Mouse (Mus musculus) granulocyte monocyte progenitor cell, adult 5-6 weeks (primary cell): ENCODE data around the gene Rasa2. TPM values are rescaled to one million over a fixed set of nuclear protein-coding genes. Genes with fewer than 3 reads are reported as not detected.

Experiments used
- ATAC-seq: replicated peaks from 2 replicates; pipeline ENCODE4 v1.8.0; 2016; ENCODE audit warnings: mild to moderate bottlenecking, moderate TSS enrichment, inconsistent platforms; ENCODE audit not compliant: poor library complexity, severe bottlenecking
- total RNA-seq, 2 experiments: library from RNA; stranded (forward) in 1 of 2; stranded (reverse) in 1 of 2; fragments of 200-712, 200-1000 nt in 1 of 2; fragments of >200 nt in 1 of 2; fragmentation: Nextera tagmentation in 1 of 2; gene quantifications; 2 replicates each; pipeline ENCODE4 v1.2.3; 2014 to 2017

Rasa2 gene
- total RNA-seq, 2 experiments from 2014 or later: 18.3 to 21.9 TPM

DNA sequence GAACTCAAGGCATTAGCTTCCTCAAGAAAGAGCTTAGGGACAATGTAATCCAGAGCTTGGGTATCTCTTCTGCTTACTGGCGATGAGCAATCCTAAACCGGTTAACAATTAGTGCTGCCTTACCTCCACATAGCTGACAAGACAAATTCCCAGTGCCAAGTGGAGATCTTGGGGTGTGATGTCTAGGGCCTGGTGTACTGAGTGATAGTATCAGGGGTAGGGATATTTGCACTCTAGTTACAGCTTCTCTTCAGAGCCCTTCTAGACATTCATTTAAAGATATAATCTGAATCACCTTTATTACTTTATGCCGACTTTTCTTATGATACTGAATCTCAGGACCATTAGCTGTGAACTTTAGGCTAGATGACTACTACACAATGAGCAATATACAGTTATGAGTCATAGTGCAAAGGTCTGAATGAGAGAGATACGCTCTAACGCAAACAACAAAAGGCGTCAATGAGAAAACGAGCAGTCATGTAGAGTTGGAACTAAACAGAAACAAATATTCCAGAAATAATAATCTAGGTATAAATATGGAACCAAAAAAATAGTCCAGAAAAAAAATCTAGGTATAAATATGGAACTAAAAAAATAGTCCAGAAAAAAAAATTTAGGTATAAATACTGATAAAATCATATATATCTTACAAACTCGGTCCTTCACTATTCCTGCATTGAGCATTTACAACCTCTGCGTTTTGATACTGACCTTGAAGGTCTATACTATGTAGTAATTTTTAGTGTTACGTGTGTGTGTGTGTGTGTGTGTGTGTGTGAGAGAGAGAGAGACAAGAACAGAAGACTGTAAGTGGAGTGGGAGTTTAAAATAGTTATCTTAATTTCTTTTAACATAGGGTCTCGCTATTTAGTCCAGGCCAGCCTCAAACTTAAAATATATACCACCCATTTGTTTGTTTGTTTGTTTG is 38.5 kb downstream of the Rasa2 start:
- ATAC-seq: no peak

GRCm38 (mm10) chr9:96589346-96589745 is 42.1 kb downstream of the Rasa2 start:
- no peak for ATAC-seq

DNA sequence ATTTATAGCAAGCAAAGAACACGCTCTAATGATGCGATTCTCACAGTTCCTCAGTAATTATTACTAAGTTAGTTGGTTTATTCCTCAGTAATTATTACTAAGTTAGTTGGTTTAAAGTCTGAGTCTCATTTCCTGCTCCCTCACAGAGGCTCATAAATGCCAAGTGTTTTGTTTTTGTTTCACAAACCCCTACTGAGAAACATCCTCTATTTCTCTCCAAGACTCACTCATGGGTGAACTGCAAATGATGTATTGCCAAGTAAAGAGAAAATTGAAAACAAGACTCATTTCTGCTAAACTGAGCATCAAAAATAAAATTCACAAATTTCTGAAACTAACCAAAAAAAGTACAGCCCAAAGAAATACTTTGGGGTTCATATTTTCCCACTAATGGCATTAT is 47.9 kb downstream of the Rasa2 start:
- no peak for ATAC-seq

- ATAC-seq: peak; percentile 72
Measured at GRCm38 (mm10) chr9:96583076-96583475, 48.3 kb downstream of the Rasa2 start.

GRCm38 (mm10) chr9:96578190-96578589 is 53.2 kb downstream of the Rasa2 start:
- ATAC-seq: peak; percentile 63

GRCm38 (mm10) chr9:96577674-96578073 is 53.7 kb downstream of the Rasa2 start:
- peak; percentile 74 for ATAC-seq

GRCm38 (mm10) chr9:96573252-96573651 is 58.2 kb downstream of the Rasa2 start:
- ATAC-seq: 0 out of 2 replicates have a peak, but pooled peaks have one; percentile 45

DNA sequence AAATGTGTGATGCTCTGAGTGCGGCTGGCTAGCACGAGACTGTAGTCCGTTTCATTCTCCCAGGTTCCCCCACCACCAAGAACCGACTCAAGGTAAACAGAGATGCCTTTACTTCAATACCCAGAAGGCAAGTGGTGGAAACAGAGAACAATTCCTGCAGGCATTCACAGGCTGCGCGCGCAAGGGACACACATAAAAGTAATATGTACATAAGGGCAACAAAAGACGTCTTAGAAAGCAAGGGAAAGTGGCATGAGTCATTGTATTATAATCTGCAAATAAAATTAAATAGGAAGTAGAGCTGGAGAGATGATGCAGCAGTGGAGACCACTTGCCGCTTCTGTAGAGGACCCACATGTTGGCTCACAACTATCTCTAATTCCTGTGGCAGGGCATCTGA is 58.7 kb downstream of the Rasa2 start:
- no peak for ATAC-seq

- ATAC-seq: no peak
Measured at GRCm38 (mm10) chr9:96566470-96566996, 64.9 kb downstream of the Rasa2 start.

- no peak for ATAC-seq
Measured at GRCm38 (mm10) chr9:96563501-96563900, 67.9 kb downstream of the Rasa2 start.

- ATAC-seq: peak; percentile 71
Measured at GRCm38 (mm10) chr9:96559148-96559547, 72.3 kb downstream of the Rasa2 start.

- no peak for ATAC-seq
Measured at GRCm38 (mm10) chr9:96558594-96558993, 72.8 kb downstream of the Rasa2 start.

- ATAC-seq: no peak
Measured at GRCm38 (mm10) chr9:96554095-96554494, 77.3 kb downstream of the Rasa2 start.

DNA sequence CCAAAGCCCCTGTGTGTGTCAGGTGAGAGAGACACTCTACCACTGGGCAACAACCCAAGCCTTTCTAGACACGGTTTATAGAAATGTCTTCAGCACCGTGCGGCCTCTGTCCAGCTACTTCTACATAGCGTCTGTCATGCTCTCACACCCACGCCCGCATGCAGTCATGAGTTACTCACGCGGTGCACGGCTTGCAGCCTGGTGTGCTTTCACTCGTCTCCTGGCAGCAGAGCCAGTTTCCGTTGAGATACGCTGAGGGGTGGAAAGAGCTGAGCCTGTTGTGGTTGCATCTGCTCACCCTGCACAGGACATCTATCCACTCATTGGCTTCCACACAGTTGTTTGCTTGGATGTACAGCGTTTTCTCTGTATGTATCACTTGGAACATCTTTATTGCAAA is 86.0 kb downstream of the Rasa2 start:
- no peak for ATAC-seq

GRCm38 (mm10) chr9:96543643-96544640 is 87.5 kb downstream of the Rasa2 start:
- peak; percentile 100 for ATAC-seq

- no peak for ATAC-seq
Measured at GRCm38 (mm10) chr9:96538916-96539315, 92.5 kb downstream of the Rasa2 start.

DNA sequence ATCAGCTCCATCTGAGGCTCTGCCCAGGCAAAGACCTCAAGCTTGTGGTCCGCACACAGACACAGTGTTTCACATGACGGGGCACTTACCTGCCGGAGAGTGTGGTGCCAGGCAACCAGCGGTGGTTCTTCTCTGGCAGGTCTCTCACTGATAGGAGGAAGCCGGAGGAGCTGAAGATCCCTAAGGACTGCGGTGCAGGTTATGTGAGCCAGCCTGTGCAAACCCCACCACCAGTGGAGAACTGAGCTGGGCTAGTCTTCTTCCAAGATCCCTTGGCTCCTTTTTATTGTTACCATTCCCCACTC is 93.8 kb downstream of the Rasa2 start:
- no peak for ATAC-seq

DNA sequence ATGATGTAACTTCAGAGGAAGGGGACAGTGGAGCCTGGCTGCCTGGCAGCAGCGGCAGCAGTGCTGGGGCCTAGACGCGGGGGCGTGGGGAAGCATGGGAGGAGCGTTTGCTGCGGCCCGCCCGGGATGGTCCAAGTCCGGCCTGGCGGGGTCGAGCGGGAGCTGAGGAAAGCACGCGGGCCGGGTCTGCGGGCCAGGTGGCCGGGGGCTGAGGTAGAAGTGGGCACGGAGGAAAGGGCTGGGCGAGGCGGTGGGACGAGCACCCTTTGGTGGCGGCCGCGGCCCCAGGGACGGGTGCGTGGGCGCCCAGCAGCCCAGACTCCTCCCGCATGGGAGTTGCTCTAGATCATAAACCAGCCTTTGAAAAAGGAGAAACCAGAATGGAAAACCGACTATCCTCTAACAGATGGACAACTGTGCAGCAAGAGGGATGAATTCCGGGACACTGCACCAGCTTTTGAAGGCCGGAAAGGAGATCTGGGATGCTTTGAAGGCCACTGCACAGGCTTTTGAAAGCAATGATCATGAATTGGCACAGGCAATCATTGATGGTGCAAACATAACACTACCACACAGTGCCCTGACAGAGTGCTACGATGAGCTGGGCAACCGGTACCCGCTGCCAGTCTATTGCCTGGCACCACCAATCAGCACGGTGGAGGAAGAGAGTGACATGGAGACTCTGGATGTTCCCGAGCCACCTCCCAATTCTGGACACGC is 94.4 kb downstream of the Rasa2 start:
- peak; percentile 79 for ATAC-seq

GRCm38 (mm10) chr9:96536093-96536492 is 95.3 kb downstream of the Rasa2 start:
- peak; percentile 40; the same call in 1 of the 2 replicates for ATAC-seq

GRCm38 (mm10) chr9:96535431-96535830 is 96.0 kb downstream of the Rasa2 start:
- ATAC-seq: peak; percentile 25; the same call in 1 of the 2 replicates
